Comparison of ENCODE assay signal across 26 mouse cellular contexts in genomic region chr9:52551577-52552281, GRCm38 (mm10).
DNase-seq lines count a peak whose midpoint lies in the region; ATAC-seq and TF ChIP-seq lines count a peak whose summit lies in the region.
"Had no signal": no experiment of that assay in that cellular context is flagged by ENCODE, and none has a peak within 500 bp of the region (broad histone marks: within the 10 kb centered on the region; RNA-seq: fewer than 3 reads in every experiment).

No protein-coding gene starts in this region.

- peak; percentile 67 for ATAC-seq in forebrain, embryonic 15.5 days (replicated peaks)
- ATAC-seq: CD4-positive, CD25-positive, alpha-beta regulatory T cell, adult 4 months; hindbrain, postnatal 0 days; inflammation-experienced regulatory T-cells, adult 6 months; intestine, embryonic 16.5 days had no signal

- H3K9ac ChIP-seq in forebrain, embryonic 15.5 days (replicated peaks), result no peak overlapping the region
- H3K9ac ChIP-seq: embryonic facial prominence, embryonic 12.5 days; embryonic facial prominence, embryonic 15.5 days; heart, embryonic 13.5 days; hindbrain, embryonic 14.5 days had no signal

- no peak overlapping the region for H3K4me3 ChIP-seq in forebrain, embryonic 15.5 days
- H3K4me3 ChIP-seq in forebrain, embryonic 10.5 days, result no peak overlapping the region
- H3K4me3 ChIP-seq: embryonic facial prominence, embryonic 12.5 days; embryonic facial prominence, embryonic 15.5 days; heart, adult 2 months; heart, embryonic 10.5 days; heart, embryonic 13.5 days had no signal

- no peaks in the 10 kb centered on the region for H3K36me3 ChIP-seq in forebrain, embryonic 15.5 days
- no peaks in the 10 kb centered on the region for H3K36me3 ChIP-seq in forebrain, embryonic 10.5 days (replicated peaks)
- H3K36me3 ChIP-seq: embryonic facial prominence, embryonic 12.5 days; embryonic facial prominence, embryonic 15.5 days; heart, embryonic 10.5 days; heart, embryonic 13.5 days had no signal

- WGBS in forebrain, embryonic 15.5 days, result 21% methylated on average over 2 of the region's 2 CpGs
- 73% methylated on average over 2 of the region's 2 CpGs for WGBS in forebrain, embryonic 10.5 days

- no peak overlapping the region for H3K4me2 ChIP-seq in forebrain, embryonic 15.5 days (replicated peaks)
- H3K4me2 ChIP-seq: embryonic facial prominence, embryonic 12.5 days; embryonic facial prominence, embryonic 15.5 days; heart, embryonic 13.5 days; hindbrain, embryonic 14.5 days had no signal

- H3K9me3 ChIP-seq in forebrain, embryonic 15.5 days, result no peaks in the 10 kb centered on the region
- no peaks in the 10 kb centered on the region for H3K9me3 ChIP-seq in forebrain, embryonic 10.5 days
- H3K9me3 ChIP-seq: embryonic facial prominence, embryonic 12.5 days; embryonic facial prominence, embryonic 15.5 days; heart, embryonic 10.5 days; heart, embryonic 13.5 days had no signal

- no peaks in the 10 kb centered on the region for H3K27me3 ChIP-seq in forebrain, embryonic 15.5 days
- no peaks in the 10 kb centered on the region for H3K27me3 ChIP-seq in forebrain, embryonic 10.5 days (ENCODE audit: poor library complexity, severe bottlenecking)
- H3K27me3 ChIP-seq: embryonic facial prominence, embryonic 12.5 days; embryonic facial prominence, embryonic 15.5 days; heart, embryonic 13.5 days had no signal

- no peak for TF ChIP-seq CTCF in brain, embryonic 14.5 days (IDR thresholded peaks at IDR 0.05; ENCODE audit: borderline replicate concordance, extremely low read depth, insufficient read depth, insufficient read length)

- TF ChIP-seq POLR2A in brain, embryonic 14.5 days (IDR thresholded peaks at IDR 0.05; ENCODE audit: borderline replicate concordance, extremely low read depth, insufficient read depth, insufficient read length, poor library complexity, severe bottlenecking), result no peak

- no peaks in the 10 kb centered on the region for H3K4me1 ChIP-seq in forebrain, embryonic 15.5 days
- H3K4me1 ChIP-seq in forebrain, embryonic 10.5 days, result no peaks in the 10 kb centered on the region
- H3K4me1 ChIP-seq: embryonic facial prominence, embryonic 12.5 days; embryonic facial prominence, embryonic 15.5 days; heart, embryonic 10.5 days; heart, embryonic 13.5 days had no signal

- DNase-seq in forebrain, embryonic 10.5 days (ENCODE audit: extremely low spot score, low spot score), result no peak
- DNase-seq in brain, embryonic 14.5 days (ENCODE audit: low read depth), result peak; percentile 66
- peak; percentile 69 for DNase-seq in brain, embryonic 18.5 days (ENCODE audit: low read depth, low spot score)
- DNase-seq in layer of hippocampus, postnatal 25 days (ENCODE audit: extremely low spot score in 1 of 2, low spot score in 1 of 2), result no peak
- DNase-seq in thymus, postnatal 10 days (ENCODE audit: low spot score in 2 of 2), result no peak
- DNase-seq: adrenal gland, adult 8-10 months; adrenal gland, postnatal 25 days; cerebellum, adult 11 months; cerebellum, adult 2 months; cerebellum, adult 9-11 months; cerebellum, postnatal 25 days; gastrocnemius, postnatal 10 days; gastrocnemius, postnatal 36 days; heart, adult 2 months; heart, postnatal 14 days; heart, postnatal 4 days had no signal

- peak overlapping the region; percentile 29; the same call in 1 of the 2 replicates for H3K27ac ChIP-seq in forebrain, embryonic 15.5 days (replicated peaks)
- H3K27ac ChIP-seq in forebrain, embryonic 10.5 days, result no peak overlapping the region
- H3K27ac ChIP-seq: embryonic facial prominence, embryonic 12.5 days; embryonic facial prominence, embryonic 15.5 days; heart, adult 2 months; heart, embryonic 10.5 days; heart, embryonic 13.5 days; hindbrain, embryonic 14.5 days; hindbrain, postnatal 0 days had no signal

Comparison
In these comparisons a context has a peak if more than half of its experiments do, and no peak if none do; other contexts are left out.
1. DNase-seq: peak in brain, embryonic 14.5 days (single experiment) and brain, embryonic 18.5 days (single experiment); none in forebrain, embryonic 10.5 days (single experiment), layer of hippocampus, postnatal 25 days (0 of 2) and thymus, postnatal 10 days (0 of 2).